Mouse (Mus musculus) gastrocnemius, adult 18-20 months (tissue): ENCODE measurements around the gene Aars. TPM values are rescaled to one million over a fixed set of nuclear protein-coding genes. Genes with fewer than 3 reads are reported as not detected.
"Not testable (repeated sequence)": the region's sequence is repeated elsewhere in the genome, so short reads cannot be mapped to it uniquely, and the experiment has no call there.

Experiments
- DNase-seq: peaks from one replicate; pipeline ENCODE4 v3.0.0; 2021; ENCODE audit warnings: low spot score
- long read RNA-seq, 2 experiments: library from polyadenylated mRNA; stranded (forward); transcript quantifications; one replicate each; pipeline ENCODE4 v2.0.0; 2021
- total RNA-seq, 2 experiments: library from RNA; stranded (reverse); gene quantifications; 2 replicates each; pipeline ENCODE4 v1.2.3; 2021

The Aars gene
- total RNA-seq = 10 to 100 TPM; 43.1 to 54.1 TPM
- long read RNA-seq, experiment 1, full-length matches to known transcripts = 71 of 143 reads
- long read RNA-seq, experiment 1, partial matches to known transcripts = 26 of 143 reads
- long read RNA-seq, experiment 1, other reads (novel, unspliced or antisense) = 46 of 143 reads
- long read RNA-seq, experiment 2, full-length matches to known transcripts = 63 of 121 reads
- long read RNA-seq, experiment 2, partial matches to known transcripts = 24 of 121 reads
- long read RNA-seq, experiment 2, other reads (novel, unspliced or antisense) = 34 of 121 reads

DNA sequence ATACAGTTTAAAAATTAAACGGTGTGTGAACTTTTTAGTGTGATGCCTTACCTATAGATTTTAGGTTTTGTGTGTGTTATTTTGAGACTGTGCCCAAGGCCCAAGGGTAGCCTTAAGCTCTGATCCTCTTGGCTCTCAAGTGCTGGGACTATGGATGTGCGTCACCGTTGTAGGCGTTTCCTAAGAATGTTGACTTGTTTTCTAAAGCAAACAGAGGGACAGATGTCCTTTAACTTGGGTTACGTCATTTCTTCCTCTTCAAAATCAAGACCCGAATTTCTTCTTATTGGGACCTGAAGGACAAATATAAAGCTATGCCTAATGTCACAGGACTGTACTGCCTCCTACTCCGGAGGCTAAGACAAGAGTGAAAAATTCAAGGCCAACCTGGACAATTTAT lies at the start of gene Aars:
Gene Aars, plus strand, starts transcription at position 229 of the 400 bp plus-strand sequence.
- no peak for DNase-seq

GRCm38 (mm10) chr8:110987805-110988744 lies 44.9 kb upstream of the Aars start:
- no peak for DNase-seq

DNA sequence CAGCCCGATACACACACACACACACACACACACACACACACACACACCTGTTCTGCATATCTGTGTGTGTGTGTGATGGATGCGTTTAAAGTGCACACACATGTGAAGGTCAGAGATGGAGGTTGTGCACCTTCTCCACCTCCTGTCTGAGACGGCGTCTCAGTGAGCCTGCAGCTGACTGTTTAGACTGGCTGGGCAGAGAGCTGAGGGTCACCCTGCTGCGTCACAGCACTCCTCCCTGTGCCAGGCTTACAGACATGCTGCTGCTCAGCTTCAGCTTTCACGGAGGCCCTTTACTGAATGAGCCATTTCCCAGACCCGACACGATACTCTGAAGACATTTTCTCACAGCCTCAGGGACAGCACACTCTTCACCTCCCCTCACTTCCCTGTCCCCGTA lies 42.9 kb upstream of the Aars start:
- peak; percentile 66 for DNase-seq

GRCm38 (mm10) chr8:110996641-110997430 lies 36.1 kb upstream of the Aars start:
- DNase-seq = no peak

DNA sequence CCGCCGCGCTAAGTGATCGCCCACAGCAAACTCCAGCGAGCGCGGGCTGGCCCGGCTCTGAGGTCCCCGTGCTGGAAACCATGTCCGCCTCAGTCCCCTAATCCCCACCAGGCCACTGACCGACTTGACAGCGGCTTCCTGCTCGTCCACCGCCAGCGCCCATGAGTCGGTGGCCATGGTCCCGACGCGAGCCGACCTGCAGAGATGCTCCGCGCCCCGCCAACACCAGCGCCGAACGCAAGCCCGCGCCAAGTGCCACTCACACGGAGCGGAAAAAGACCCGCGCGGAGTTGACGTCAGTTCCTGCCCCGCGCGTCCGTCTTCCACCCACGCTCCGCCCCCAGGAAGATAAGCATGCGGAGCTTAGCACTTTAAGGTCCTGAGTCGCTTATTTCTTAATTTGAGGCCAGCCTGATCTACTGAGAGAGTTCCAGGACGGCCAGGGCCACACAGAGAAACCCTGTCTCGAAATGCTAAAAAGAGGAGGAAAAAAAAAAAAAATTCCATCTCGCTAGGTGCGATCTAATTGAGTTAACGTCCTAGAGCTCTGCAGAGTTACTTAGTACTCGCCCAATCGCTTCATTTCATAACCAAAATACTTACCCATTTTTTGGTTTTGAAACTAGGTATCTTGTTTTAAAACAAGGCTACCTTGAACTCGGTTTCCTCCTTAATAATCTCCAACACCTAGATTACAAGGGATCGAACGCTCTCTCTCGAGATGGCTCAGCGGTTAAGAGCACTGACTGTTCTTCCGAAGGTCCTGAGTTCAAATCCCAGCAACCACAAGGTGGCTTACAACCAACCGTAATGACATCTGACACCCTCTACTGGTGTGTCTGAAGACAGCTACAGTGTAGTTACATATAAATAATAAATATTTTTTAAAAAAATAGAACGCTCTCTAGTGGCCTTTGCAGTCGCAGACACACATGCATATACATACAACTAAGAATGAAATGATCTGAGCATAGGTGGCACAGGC lies 35.1 kb upstream of the Aars start, which contains the start of gene Ddx19a:
Gene Ddx19a, minus strand, starts transcription at position 254 of the 985 bp plus-strand sequence.
- peak; percentile 87 for DNase-seq

- not testable (repeated sequence) for DNase-seq
These were observed 22.5 kb upstream of the Aars start for GRCm38 (mm10) chr8:111010230-111010991.

- not testable (repeated sequence) for DNase-seq
These were observed 6.3 kb upstream of the Aars start for GRCm38 (mm10) chr8:111026609-111027008.

GRCm38 (mm10) chr8:111027391-111027937 lies 5.5 kb upstream of the Aars start:
- DNase-seq = peak; percentile 83

DNA sequence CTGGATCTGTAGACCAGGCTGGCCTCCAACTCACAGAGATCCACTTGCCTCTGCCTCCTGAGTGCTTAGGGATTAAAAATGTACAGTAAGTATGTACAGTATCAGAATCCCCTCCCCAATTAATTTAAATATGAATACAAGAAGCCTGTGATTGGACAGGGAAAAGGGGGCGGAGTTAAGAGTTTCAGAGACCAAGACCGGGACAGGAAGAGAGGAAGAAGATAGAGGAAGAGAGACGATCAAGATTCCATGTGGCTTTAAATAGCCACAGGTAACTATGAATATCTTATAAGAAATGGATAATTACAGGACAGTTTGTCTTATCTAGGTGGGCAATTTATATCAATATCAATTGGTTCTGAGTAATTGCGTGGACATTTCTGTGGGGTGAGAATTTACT lies 3.4 kb upstream of the Aars start:
- no peak for DNase-seq

GRCm38 (mm10) chr8:111030045-111030444 lies 2.9 kb upstream of the Aars start:
- DNase-seq = no peak

DNA sequence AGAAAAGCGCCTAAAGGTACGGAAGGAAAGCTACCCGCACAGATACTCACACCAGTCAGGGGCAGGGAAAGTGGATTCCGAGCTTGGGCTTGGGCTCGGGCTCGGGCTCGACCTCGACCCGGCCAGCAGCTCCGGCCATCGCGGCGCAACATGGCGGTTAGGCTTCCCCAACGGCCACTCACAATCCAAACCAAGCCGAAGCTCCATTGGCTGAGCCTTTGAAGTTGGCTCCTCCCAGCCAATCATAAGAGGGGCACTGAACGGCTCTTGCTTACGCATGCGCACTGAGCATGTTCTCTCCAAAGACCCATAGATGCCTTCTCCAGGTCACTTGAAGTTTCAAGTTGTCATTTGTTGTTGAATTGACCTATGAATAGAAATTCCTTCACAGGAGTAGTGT lies 1.4 kb upstream of the Aars start, which contains the start of gene Ddx19b:
Gene Ddx19b, minus strand, starts transcription at position 180 of the 400 bp plus-strand sequence.
- DNase-seq = no peak

DNA sequence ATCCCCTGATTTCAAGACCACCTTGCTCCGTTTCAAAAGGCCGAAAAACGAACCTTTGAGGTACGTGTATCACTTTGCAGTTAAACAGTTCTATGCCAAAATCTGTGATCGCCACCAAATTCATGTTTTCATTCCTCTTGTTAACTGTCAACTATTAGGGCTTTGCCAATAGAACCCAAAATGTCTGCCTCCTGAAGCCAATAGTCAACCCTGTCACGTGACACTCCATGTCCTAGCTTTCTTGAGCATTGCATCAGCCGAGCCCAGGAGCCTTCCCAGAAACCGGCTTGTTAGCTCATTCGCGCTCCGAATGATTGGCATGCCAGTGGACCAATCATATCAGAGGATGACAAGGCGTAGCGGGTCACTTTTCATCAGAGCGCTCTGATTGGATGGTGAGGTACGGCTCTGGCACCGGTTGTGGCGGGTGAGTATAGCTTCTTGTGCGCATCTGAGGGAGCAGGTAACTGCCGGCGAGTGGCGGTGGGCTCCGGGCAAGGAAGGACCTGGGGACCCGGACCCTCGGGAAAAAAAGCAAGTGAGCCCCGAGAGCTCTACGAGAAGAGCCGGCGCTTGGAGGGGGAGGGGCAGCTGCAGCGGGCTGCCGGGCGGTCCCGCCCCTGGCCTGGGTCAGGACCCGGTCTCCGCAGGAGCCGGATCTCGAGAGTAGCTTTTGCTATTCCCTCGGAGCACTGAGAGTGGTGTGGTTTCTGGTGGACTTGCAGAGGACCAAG lies 705 bp downstream of the Aars start:
- DNase-seq = peak; percentile 100

DNA sequence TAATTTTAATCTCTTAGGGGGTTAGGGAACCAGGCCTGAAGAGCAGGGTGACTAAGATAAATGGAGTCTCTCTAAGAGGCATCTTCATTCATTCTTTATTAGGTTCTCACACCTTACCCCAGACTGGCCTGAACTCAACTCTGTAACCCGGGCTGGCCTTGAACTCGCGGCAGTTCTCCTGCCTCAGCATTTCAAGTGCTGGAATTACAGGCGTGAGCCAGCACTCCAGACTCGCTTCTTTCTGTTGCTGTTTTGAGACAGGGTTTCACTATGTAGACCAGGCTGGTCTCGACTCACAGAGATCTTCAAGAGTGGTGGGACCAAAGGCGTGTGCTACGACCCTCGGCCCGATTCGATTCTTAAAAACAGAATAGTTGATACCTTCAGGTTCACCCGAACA lies 1.3 kb downstream of the Aars start:
- no peak for DNase-seq

GRCm38 (mm10) chr8:111036591-111036990 lies 3.6 kb downstream of the Aars start:
- no peak for DNase-seq

DNA sequence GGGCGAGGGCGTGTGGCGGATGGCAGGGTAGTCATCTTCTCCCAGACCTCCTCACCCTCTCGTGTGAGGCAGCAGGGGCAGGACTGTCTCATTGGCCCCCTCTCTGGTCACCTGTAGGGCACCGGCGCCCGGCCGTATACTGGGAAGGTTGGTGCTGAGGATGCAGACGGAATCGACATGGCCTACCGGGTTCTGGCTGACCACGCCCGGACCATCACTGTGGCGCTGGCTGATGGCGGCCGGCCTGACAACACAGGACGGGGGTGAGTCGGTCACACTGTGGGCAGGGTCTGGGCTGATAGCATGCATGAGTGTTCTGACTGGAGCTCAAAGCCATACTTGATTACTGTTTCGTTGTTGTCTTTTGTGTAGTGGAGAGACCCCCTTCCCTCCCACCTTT lies 9.6 kb downstream of the Aars start:
- no peak for DNase-seq

GRCm38 (mm10) chr8:111044003-111044734 lies 11.2 kb downstream of the Aars start:
- DNase-seq = no peak

- DNase-seq = no peak
These were observed 15.8 kb downstream of the Aars start for GRCm38 (mm10) chr8:111048694-111049093.

GRCm38 (mm10) chr8:111049106-111049505 lies 16.2 kb downstream of the Aars start:
- DNase-seq = no peak
